Mouse (Mus musculus) forelimb bud, embryonic 11.5 days (tissue): Measurements from ENCODE around the gene Gm3415.
"Not testable (repeated sequence)": the region's sequence is repeated elsewhere in the genome, so short reads cannot be mapped to it uniquely, and the experiment has no call there.

ENCODE experiments used
- DNase-seq: peaks from one replicate; pipeline ENCODE4 v3.0.0-alpha.2; 2012; ENCODE audit warnings: low read depth, low spot score

Gene Gm3415

GRCm38 (mm10) chr5:146555836-146556235, at the start of gene Gm3415:
TSS of gene Gm3415 (plus strand) at chr5:146556136.
- DNase-seq, result not testable (repeated sequence)

GRCm38 (mm10) chr5:146513823-146514222, 42.1 kb upstream of the Gm3415 start, which contains the start of gene Gm3402:
TSS of gene Gm3402 (plus strand) at chr5:146514123.
- DNase-seq, result not testable (repeated sequence)

GRCm38 (mm10) chr5:146525501-146525900, 30.4 kb upstream of the Gm3415 start, which contains the start of gene Gm3404:
TSS of gene Gm3404 (plus strand) at chr5:146525801.
- DNase-seq, result not testable (repeated sequence)

- not testable (repeated sequence) for DNase-seq
These were observed 18.6 kb upstream of the Gm3415 start, which contains the start of gene Gm3409 for GRCm38 (mm10) chr5:146537347-146537746. TSS of gene Gm3409 (plus strand) at chr5:146537647.

- DNase-seq, result no peak
These were observed 8.3 kb downstream of the Gm3415 start for GRCm38 (mm10) chr5:146564259-146564658.

- peak; percentile 68 for DNase-seq
These were observed 11.1 kb downstream of the Gm3415 start for GRCm38 (mm10) chr5:146567054-146567453.

GRCm38 (mm10) chr5:146570179-146570578, 14.2 kb downstream of the Gm3415 start:
- not testable (repeated sequence) for DNase-seq

GRCm38 (mm10) chr5:146571830-146572734, 16.1 kb downstream of the Gm3415 start:
- not testable (repeated sequence) for DNase-seq

- not testable (repeated sequence) for DNase-seq
These were observed 16.8 kb downstream of the Gm3415 start for GRCm38 (mm10) chr5:146572735-146573042.

- no peak for DNase-seq
These were observed 20.7 kb downstream of the Gm3415 start for GRCm38 (mm10) chr5:146576668-146577067.

GRCm38 (mm10) chr5:146584156-146584477, 28.2 kb downstream of the Gm3415 start:
- DNase-seq, result peak; percentile 18

- DNase-seq, result peak; percentile 67
These were observed 28.8 kb downstream of the Gm3415 start, which contains the start of gene Gpr12 for GRCm38 (mm10) chr5:146584478-146585306. TSS of gene Gpr12 (minus strand) at chr5:146585239.

- DNase-seq, result no peak
These were observed 29.3 kb downstream of the Gm3415 start for GRCm38 (mm10) chr5:146585307-146585651.

- no peak for DNase-seq
These were observed 30.6 kb downstream of the Gm3415 start for GRCm38 (mm10) chr5:146586357-146587070.

GRCm38 (mm10) chr5:146590987-146591386, 35.1 kb downstream of the Gm3415 start:
- DNase-seq, result no peak

GRCm38 (mm10) chr5:146591636-146592035, 35.7 kb downstream of the Gm3415 start:
- no peak for DNase-seq

- no peak for DNase-seq
These were observed 36.6 kb downstream of the Gm3415 start for GRCm38 (mm10) chr5:146592580-146592979.

GRCm38 (mm10) chr5:146596612-146597502, 40.9 kb downstream of the Gm3415 start:
- DNase-seq, result no peak

GRCm38 (mm10) chr5:146597503-146597874, 41.6 kb downstream of the Gm3415 start:
- DNase-seq, result no peak

GRCm38 (mm10) chr5:146598215-146599119, 42.5 kb downstream of the Gm3415 start:
- DNase-seq, result no peak
